Mouse (Mus musculus): Measurements from ENCODE around the gene Hoxb2.
A peak's percentile ranks its signal among the peaks of the same experiment; 100 is the strongest.

Hoxb2 gene

GRCm38 (mm10) chr11:96354376-96354775 lies 4.1 kb downstream of the Hoxb2 start:
- TF ChIP-seq CTCF (conservative IDR thresholded peaks at IDR 0.05; ENCODE audit: low read length): no peak
- H3K36me3 ChIP-seq (ENCODE audit: insufficient read depth, low read length): no peaks in the 10 kb centered on the region
- peak overlapping the region; percentile 70 for H3K4me3 ChIP-seq (replicated peaks; ENCODE audit: low read length)
- peaks cover 39% of the 10 kb centered on the region for H3K4me1 ChIP-seq (replicated peaks; ENCODE audit: low read depth, low read length)
- no peaks in the 10 kb centered on the region for H3K9me3 ChIP-seq (ENCODE audit: low read length)
- peaks cover 92% of the 10 kb centered on the region for H3K27me3 ChIP-seq (ENCODE audit: insufficient read depth, low read length)

- H3K36me3 ChIP-seq (ENCODE audit: insufficient read depth, low read length): no peaks in the 10 kb centered on the region
- no peaks in the 10 kb centered on the region for H3K9me3 ChIP-seq (ENCODE audit: low read length)
- H3K27me3 ChIP-seq (ENCODE audit: insufficient read depth, low read length): peaks cover 92% of the 10 kb centered on the region
- H3K4me3 ChIP-seq (replicated peaks; ENCODE audit: low read length): peak overlapping the region; percentile 70
- peaks cover 35% of the 10 kb centered on the region for H3K4me1 ChIP-seq (replicated peaks; ENCODE audit: low read depth, low read length)
- TF ChIP-seq NANOG (IDR thresholded peaks at IDR 0.05; ENCODE audit: borderline replicate concordance, low read length): no peak
- no peak for TF ChIP-seq CTCF (conservative IDR thresholded peaks at IDR 0.05; ENCODE audit: low read length)
- TF ChIP-seq POU5F1 (IDR thresholded peaks at IDR 0.05; ENCODE audit: borderline replicate concordance, low read length): no peak
Observed at GRCm38 (mm10) chr11:96354801-96355311, 4.5 kb downstream of the Hoxb2 start.

DNA sequence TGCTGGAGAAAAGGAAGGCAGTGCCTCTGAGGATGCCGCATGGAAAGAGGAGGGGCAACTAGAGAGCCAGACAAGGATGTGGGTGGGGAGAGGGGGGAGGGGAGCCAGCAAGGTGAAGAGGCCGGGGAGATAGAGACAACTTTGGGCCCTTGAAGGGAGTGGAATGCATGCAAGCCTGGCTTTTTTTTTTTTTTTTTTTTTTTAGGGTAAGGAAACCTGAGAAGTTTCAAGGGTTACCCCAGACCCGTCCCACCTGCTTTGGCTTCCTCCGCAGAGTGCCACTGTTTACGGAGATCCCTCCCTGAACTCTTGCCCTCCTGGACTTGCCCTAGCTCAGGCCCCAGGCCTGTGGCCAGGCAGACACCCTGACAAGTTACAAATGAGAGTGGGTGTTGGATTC lies 13.5 kb downstream of the Hoxb2 start:
- no peak overlapping the region for H3K4me3 ChIP-seq (replicated peaks; ENCODE audit: low read length)
- peaks cover 5% of the 10 kb centered on the region for H3K9me3 ChIP-seq (ENCODE audit: low read length)
- H3K27me3 ChIP-seq (ENCODE audit: insufficient read depth, low read length): peaks cover 90% of the 10 kb centered on the region
- peaks cover 41% of the 10 kb centered on the region for H3K4me1 ChIP-seq (replicated peaks; ENCODE audit: low read depth, low read length)
- TF ChIP-seq POU5F1 (IDR thresholded peaks at IDR 0.05; ENCODE audit: borderline replicate concordance, low read length): no peak
- TF ChIP-seq NANOG (IDR thresholded peaks at IDR 0.05; ENCODE audit: borderline replicate concordance, low read length): no peak
- no peak for TF ChIP-seq CTCF (conservative IDR thresholded peaks at IDR 0.05; ENCODE audit: low read length)
- no peaks in the 10 kb centered on the region for H3K36me3 ChIP-seq (ENCODE audit: insufficient read depth, low read length)

GRCm38 (mm10) chr11:96365441-96366091 lies 15.2 kb downstream of the Hoxb2 start, which contains the start of gene Hoxb1:
TSS of gene Hoxb1 (plus strand) at chr11:96365752.
- H3K4me1 ChIP-seq (replicated peaks; ENCODE audit: low read depth, low read length): peaks cover 41% of the 10 kb centered on the region
- no peaks in the 10 kb centered on the region for H3K36me3 ChIP-seq (ENCODE audit: insufficient read depth, low read length)
- TF ChIP-seq POU5F1 (IDR thresholded peaks at IDR 0.05; ENCODE audit: borderline replicate concordance, low read length) (no peak), CTCF (conservative IDR thresholded peaks at IDR 0.05; ENCODE audit: low read length) (no peak), NANOG (IDR thresholded peaks at IDR 0.05; ENCODE audit: borderline replicate concordance, low read length) (no peak)
- peaks cover 5% of the 10 kb centered on the region for H3K9me3 ChIP-seq (ENCODE audit: low read length)
- peak within 1 kb of the TSS; percentile 57 for H3K4me3 ChIP-seq (replicated peaks; ENCODE audit: low read length)
- peaks cover 94% of the 10 kb centered on the region for H3K27me3 ChIP-seq (ENCODE audit: insufficient read depth, low read length)

DNA sequence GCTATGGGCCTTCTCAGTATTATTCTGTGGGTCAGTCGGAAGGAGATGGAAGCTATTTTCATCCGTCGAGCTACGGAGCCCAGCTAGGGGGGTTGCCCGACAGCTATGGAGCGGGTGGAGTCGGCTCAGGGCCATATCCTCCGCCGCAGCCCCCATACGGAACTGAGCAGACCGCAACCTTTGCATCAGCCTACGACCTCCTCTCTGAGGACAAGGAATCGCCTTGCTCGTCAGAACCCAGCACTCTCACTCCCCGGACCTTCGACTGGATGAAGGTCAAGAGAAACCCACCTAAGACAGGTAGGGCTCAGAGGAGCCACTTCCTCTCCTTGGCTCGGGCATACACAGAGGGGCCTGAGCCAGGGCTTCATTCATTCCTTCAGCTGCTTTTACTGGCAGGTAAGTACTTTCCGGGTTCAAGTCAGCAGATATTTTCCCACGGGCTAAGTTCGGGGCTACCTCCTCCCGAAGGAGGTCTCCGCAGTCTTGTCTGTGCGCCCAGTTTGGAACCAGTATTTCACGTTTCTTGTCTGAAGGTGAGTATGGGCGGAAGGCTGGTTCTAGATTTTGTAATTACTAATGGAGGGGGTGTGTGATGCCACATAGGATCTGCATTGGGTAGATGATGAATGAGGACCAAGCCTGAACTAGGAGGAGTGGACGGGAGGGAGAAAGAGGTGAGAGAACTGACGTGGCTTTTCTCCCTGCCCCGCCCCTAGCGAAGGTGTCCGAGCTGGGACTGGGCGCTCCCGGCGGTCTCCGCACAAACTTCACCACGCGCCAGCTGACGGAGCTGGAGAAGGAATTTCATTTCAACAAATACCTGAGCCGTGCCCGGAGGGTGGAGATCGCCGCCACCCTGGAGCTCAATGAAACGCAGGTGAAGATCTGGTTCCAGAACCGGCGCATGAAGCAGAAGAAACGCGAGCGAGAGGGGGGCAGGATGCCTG lies 16.0 kb downstream of the Hoxb2 start:
- Histone ChIP-seq H3K4me1 (replicated peaks; ENCODE audit: low read depth, low read length) (peaks cover 41% of the 10 kb centered on the region), H3K9me3 (ENCODE audit: low read length) (peaks cover 5% of the 10 kb centered on the region), H3K27me3 (ENCODE audit: insufficient read depth, low read length) (peaks cover 97% of the 10 kb centered on the region), H3K4me3 (replicated peaks; ENCODE audit: low read length) (peak overlapping the region; percentile 57), H3K36me3 (ENCODE audit: insufficient read depth, low read length) (no peaks in the 10 kb centered on the region)
- TF ChIP-seq POU5F1 (IDR thresholded peaks at IDR 0.05; ENCODE audit: borderline replicate concordance, low read length): no peak
- TF ChIP-seq NANOG (IDR thresholded peaks at IDR 0.05; ENCODE audit: borderline replicate concordance, low read length): no peak
- no peak for TF ChIP-seq CTCF (conservative IDR thresholded peaks at IDR 0.05; ENCODE audit: low read length)

DNA sequence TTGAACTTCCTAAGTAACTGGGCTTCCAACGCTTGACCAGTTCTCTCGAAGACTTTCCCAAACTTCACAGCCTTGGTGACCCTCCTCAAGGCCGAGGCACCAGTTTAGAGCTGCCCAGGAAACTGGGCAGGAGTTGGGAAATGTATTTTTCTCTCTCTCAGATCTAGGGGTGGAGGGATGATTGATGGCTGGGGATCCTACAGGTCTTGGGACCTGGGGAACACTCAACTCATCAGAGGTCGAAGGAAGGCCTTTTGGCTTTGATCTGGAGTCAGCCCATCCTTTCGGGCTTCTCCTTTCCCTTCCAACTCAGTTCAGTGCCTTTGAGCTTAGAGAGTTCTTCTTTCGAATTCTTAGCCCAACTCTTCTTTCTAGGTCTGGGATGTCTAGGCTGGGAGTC lies 16.8 kb downstream of the Hoxb2 start:
- H3K9me3 ChIP-seq (ENCODE audit: low read length): peaks cover 5% of the 10 kb centered on the region
- H3K4me1 ChIP-seq (replicated peaks; ENCODE audit: low read depth, low read length): peaks cover 41% of the 10 kb centered on the region
- peak overlapping the region; percentile 57 for H3K4me3 ChIP-seq (replicated peaks; ENCODE audit: low read length)
- no peak for TF ChIP-seq POU5F1 (IDR thresholded peaks at IDR 0.05; ENCODE audit: borderline replicate concordance, low read length)
- no peak for TF ChIP-seq NANOG (IDR thresholded peaks at IDR 0.05; ENCODE audit: borderline replicate concordance, low read length)
- TF ChIP-seq CTCF (conservative IDR thresholded peaks at IDR 0.05; ENCODE audit: low read length): no peak
- peaks cover 97% of the 10 kb centered on the region for H3K27me3 ChIP-seq (ENCODE audit: insufficient read depth, low read length)
- H3K36me3 ChIP-seq (ENCODE audit: insufficient read depth, low read length): no peaks in the 10 kb centered on the region

DNA sequence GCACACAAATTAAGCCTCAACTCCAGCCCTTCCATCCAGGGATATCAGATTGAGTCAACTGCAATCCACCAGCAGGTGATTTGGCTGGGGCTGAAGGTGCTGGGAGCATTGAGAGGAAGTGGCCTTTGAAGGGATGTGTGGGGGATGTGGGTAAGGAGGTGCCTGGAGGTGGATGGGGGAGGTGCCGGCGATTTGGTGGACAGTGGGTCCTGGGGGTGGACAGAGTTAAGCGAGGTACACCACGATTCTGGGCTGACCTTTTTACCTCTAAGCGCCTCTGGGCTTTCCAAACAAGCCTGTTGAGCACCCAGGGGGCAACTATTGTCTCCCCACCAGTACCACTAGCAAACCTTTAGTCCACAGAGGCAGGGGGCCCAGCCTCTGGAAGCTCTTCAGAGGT lies 18.4 kb downstream of the Hoxb2 start:
- peaks cover 5% of the 10 kb centered on the region for H3K9me3 ChIP-seq (ENCODE audit: low read length)
- TF ChIP-seq NANOG (IDR thresholded peaks at IDR 0.05; ENCODE audit: borderline replicate concordance, low read length): no peak
- TF ChIP-seq CTCF (conservative IDR thresholded peaks at IDR 0.05; ENCODE audit: low read length): no peak
- TF ChIP-seq POU5F1 (IDR thresholded peaks at IDR 0.05; ENCODE audit: borderline replicate concordance, low read length): no peak
- H3K36me3 ChIP-seq (ENCODE audit: insufficient read depth, low read length): no peaks in the 10 kb centered on the region
- H3K4me1 ChIP-seq (replicated peaks; ENCODE audit: low read depth, low read length): peaks cover 43% of the 10 kb centered on the region
- peaks cover 98% of the 10 kb centered on the region for H3K27me3 ChIP-seq (ENCODE audit: insufficient read depth, low read length)
- H3K4me3 ChIP-seq (replicated peaks; ENCODE audit: low read length): no peak overlapping the region

DNA sequence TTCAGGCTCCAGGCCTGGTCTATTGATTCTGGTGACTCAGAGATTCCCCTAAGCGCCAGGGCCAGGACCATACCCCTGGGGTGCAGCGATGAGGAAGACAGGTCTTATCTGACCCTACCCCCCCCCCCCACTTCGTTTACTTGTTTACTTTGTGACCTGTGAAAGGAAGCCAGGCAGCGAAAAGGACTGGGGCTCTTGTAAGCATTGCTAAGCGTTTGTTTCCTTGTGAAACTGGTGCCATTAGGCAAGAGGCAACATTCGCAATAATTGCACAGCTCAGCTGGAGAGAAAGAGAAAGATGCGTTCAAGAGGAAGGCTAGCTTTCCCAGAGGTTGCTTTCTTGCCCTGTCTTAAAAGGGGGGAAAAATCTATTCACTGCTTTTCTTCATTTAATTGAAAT lies 18.8 kb downstream of the Hoxb2 start:
- Histone ChIP-seq H3K4me3 (replicated peaks; ENCODE audit: low read length) (no peak overlapping the region), H3K27me3 (ENCODE audit: insufficient read depth, low read length) (peaks cover 98% of the 10 kb centered on the region), H3K4me1 (replicated peaks; ENCODE audit: low read depth, low read length) (peaks cover 43% of the 10 kb centered on the region), H3K9me3 (ENCODE audit: low read length) (peaks cover 5% of the 10 kb centered on the region), H3K36me3 (ENCODE audit: insufficient read depth, low read length) (no peaks in the 10 kb centered on the region)
- no peak for TF ChIP-seq CTCF (conservative IDR thresholded peaks at IDR 0.05; ENCODE audit: low read length)
- TF ChIP-seq POU5F1 (IDR thresholded peaks at IDR 0.05; ENCODE audit: borderline replicate concordance, low read length): no peak
- no peak for TF ChIP-seq NANOG (IDR thresholded peaks at IDR 0.05; ENCODE audit: borderline replicate concordance, low read length)
